Mouse (Mus musculus): ENCODE results near the gene Micall2.

GRCm38 (mm10) chr5:139750535-139750934, 14.4 kb upstream of the Micall2 start:
- peak; percentile 77; the same call in 1 of the 2 replicates for TF ChIP-seq CTCF (IDR thresholded peaks at IDR 0.05; ENCODE audit: extremely low read depth, insufficient read depth, insufficient read length, insufficient replicate concordance)
- no peak for TF ChIP-seq POLR2A (IDR thresholded peaks at IDR 0.05; ENCODE audit: low read depth, low read length)

All from spleen, adult 2 months (tissue).